Mouse (Mus musculus) gastrocnemius, postnatal 4 days (tissue): ENCODE data around the gene Otud3. TPM values are rescaled to one million over a fixed set of nuclear protein-coding genes. Genes with fewer than 3 reads are reported as not detected.

ENCODE experiments used
- DNase-seq, 2 experiments: peaks; one replicate each; pipeline ENCODE4 v3.0.0; 2021 to 2022; ENCODE audit warnings: low spot score in 2 of 2, mixed read lengths in 2 of 2
- total RNA-seq, 2 experiments: library from RNA; stranded (reverse); gene quantifications; 2 replicates each; pipeline ENCODE4 v1.2.3; 2021

Gene Otud3
- total RNA-seq, 2 experiments from 2014 or later = 6.8 to 7.2 TPM

- DNase-seq = no peak
Measured at GRCm38 (mm10) chr4:138855092-138855632, 58.6 kb downstream of the Otud3 start.

- no peak for DNase-seq
Measured at GRCm38 (mm10) chr4:138852961-138853360, 60.8 kb downstream of the Otud3 start.

GRCm38 (mm10) chr4:138851463-138851862, 62.3 kb downstream of the Otud3 start:
- DNase-seq = peak; percentile 52 to 65

Other genes starting within 250 kb of the Otud3 start
- gene Pla2g2c, start 189.2 kb downstream of the Otud3 start, total RNA-seq = under 1 TPM; 0.16 to 0.39 TPM
- under 1 TPM; 0.52 to 0.54 TPM for gene Ubxn10, start 176.8 kb downstream of the Otud3 start, total RNA-seq
- gene Pla2g2f, start 156.3 kb downstream of the Otud3 start, total RNA-seq = not detected
- not detected for gene Pla2g2d, start 138.2 kb downstream of the Otud3 start, total RNA-seq
- 1 to 10 TPM; 2.0 to 4.3 TPM for gene Pla2g5, start 50.5 kb downstream of the Otud3 start, total RNA-seq
- not detected for gene Gm13030, start 40.0 kb downstream of the Otud3 start, total RNA-seq
- gene Pla2g2e, start 36.0 kb downstream of the Otud3 start, total RNA-seq = not detected
- gene Rnf186, start 53.2 kb upstream of the Otud3 start, total RNA-seq = not detected
- 1 to 10 TPM; 3.7 to 5.5 TPM for gene Tmco4, start 58.9 kb upstream of the Otud3 start, total RNA-seq
- not detected for gene Htr6, start 161.6 kb upstream of the Otud3 start, total RNA-seq
- gene Nbl1, start 179.0 kb upstream of the Otud3 start, total RNA-seq = 10 to 100 TPM; 68.5 to 74.4 TPM
- 100 to 1,000 TPM; 344 to 382 TPM for gene Minos1, start 217.2 kb upstream of the Otud3 start, total RNA-seq